Mouse (Mus musculus) thymus, adult 2 months (tissue): Measurements from ENCODE around the gene Muc3.
"Not testable (repeated sequence)": the region's sequence is repeated elsewhere in the genome, so short reads cannot be mapped to it uniquely, and the experiment has no call there.

ENCODE experiments used
- CTCF ChIP-seq: fragments of 200-500 bp; IDR thresholded peaks from 2 replicates; pipeline ENCODE4 v1.5.1; 2012; ENCODE audit warnings: mild to moderate bottlenecking, control low read depth, low read length, moderate library complexity, borderline replicate concordance; ENCODE audit not compliant: control insufficient read depth, poor library complexity, insufficient read depth; ENCODE audit errors: extremely low read depth
- POLR2A ChIP-seq: fragments of 200-500 bp; IDR thresholded peaks from 2 replicates; pipeline ENCODE4 v1.6.1; 2012; ENCODE audit warnings: mild to moderate bottlenecking, low read length, control low read depth, moderate library complexity; ENCODE audit not compliant: control insufficient read depth, poor library complexity, insufficient read depth; ENCODE audit errors: extremely low read depth

- not testable (repeated sequence) for TF ChIP-seq CTCF, POLR2A
These were observed at the start of gene Muc3 for GRCm38 (mm10) chr5:137149272-137149882.
